Mouse (Mus musculus) midbrain, embryonic 16.5 days (tissue): ENCODE measurements around the gene Hist1h3b. TPM values are rescaled to one million over a fixed set of nuclear protein-coding genes. Genes with fewer than 3 reads are reported as not detected.

ENCODE experiments used
- ATAC-seq: fragments of 200-750 bp; cut with Nextera tagmentation; 2 replicates; pipeline ENCODE4 v1.8.0; 2017; ENCODE audit warnings: moderate TSS enrichment
- H3K27ac ChIP-seq: fragments of 300-500 bp; sonication (generic); 2 replicates; pipeline ENCODE4 v1.5.1; 2014; ENCODE audit warnings: mild to moderate bottlenecking, low read length, mixed read lengths
- H3K27me3 ChIP-seq: fragments of 300-500 bp; sonication (generic); 2 replicates; pipeline ENCODE4 v1.6.1; 2014; ENCODE audit warnings: low read depth, low read length, mixed read lengths; ENCODE audit not compliant: control insufficient read depth, insufficient read depth
- H3K36me3 ChIP-seq: fragments of 300-500 bp; sonication (generic); 2 replicates; pipeline ENCODE4 v1.6.1; 2014; ENCODE audit warnings: mild to moderate bottlenecking, low read length, moderate library complexity, mixed read lengths; ENCODE audit not compliant: control insufficient read depth, insufficient read depth
- H3K4me1 ChIP-seq: fragments of 300-500 bp; sonication (generic); 2 replicates; pipeline ENCODE4 v1.6.1; 2014; ENCODE audit warnings: mild to moderate bottlenecking, low read length, mixed read lengths; ENCODE audit not compliant: control insufficient read depth, insufficient read depth
- H3K4me2 ChIP-seq: fragments of 300-500 bp; sonication (generic); 2 replicates; pipeline ENCODE4 v1.6.1; 2014; ENCODE audit warnings: mild to moderate bottlenecking, low read length, mixed read lengths
- H3K4me3 ChIP-seq: fragments of 300-500 bp; sonication (generic); 2 replicates; pipeline ENCODE4 v1.5.1; 2014; ENCODE audit warnings: low read depth, mild to moderate bottlenecking, low read length, moderate library complexity, mixed read lengths
- H3K9ac ChIP-seq: fragments of 300-500 bp; sonication (generic); 2 replicates; pipeline ENCODE4 v1.6.1; 2014; ENCODE audit warnings: low read depth, low read length, mixed read lengths
- H3K9me3 ChIP-seq: fragments of 300-500 bp; sonication (generic); replicated peaks from 2 replicates; pipeline ENCODE4 v1.6.1; 2014; ENCODE audit warnings: mild to moderate bottlenecking, low read length, mixed read lengths; ENCODE audit not compliant: control insufficient read depth, poor library complexity, severe bottlenecking
- WGBS: fragments of 180-500 bp; shearing (Covaris S2); extraction: QIAGEN DNeasy Blood & Tissue Kit; methylation state at CpG from one replicate; pipeline ENCODE4 v1.1.7; 2014; 5-methylcytosine and 5-hydroxymethylcytosine counted together
- microRNA-seq: library from miRNA; unstranded; fragments of <30 nt; microRNA quantifications from one replicate; pipeline ENCODE4, GENCODE M21; 2017
- polyA plus RNA-seq: library from polyadenylated mRNA; unstranded; fragments of >200 nt; fragmentation: Nextera tagmentation; extraction: Ambion mirVana; gene quantifications from 2 replicates; pipeline ENCODE4 v1.2.1, GENCODE M21; 2015

The Hist1h3b gene
- polyA plus RNA-seq, 1 experiment from 2014 or later: 1.1 TPM

DNA sequence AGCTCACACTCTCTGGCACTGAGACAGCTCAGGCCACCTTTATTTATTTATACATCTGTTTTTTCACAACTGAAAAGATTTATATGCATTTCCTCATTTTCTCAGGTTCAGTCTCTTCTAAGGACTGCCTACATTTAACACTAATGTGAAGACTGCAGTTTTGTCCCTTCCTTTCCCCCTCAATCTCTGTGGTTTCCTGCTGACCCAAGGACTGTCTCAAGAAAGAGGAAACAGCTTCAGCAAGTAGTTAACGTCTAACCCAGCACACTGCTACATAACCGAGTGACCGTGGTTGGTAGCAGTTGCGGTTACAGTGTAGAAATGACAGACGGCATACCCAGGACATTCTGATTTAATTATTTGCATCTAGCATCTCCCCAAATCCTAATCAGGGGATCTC lies 47.3 kb downstream of the Hist1h3b start:
- H3K27me3 ChIP-seq: no peaks in the 10 kb centered on the region
- no peak overlapping the region for H3K4me3 ChIP-seq
- H3K4me2 ChIP-seq: no peak overlapping the region
- ATAC-seq: no peak
- H3K27ac ChIP-seq: no peak overlapping the region
- 90% methylated on average over 5 of the region's 5 CpGs for WGBS
- no peak overlapping the region for H3K9ac ChIP-seq
- H3K4me1 ChIP-seq: no peaks in the 10 kb centered on the region
- H3K36me3 ChIP-seq: no peaks in the 10 kb centered on the region
- H3K9me3 ChIP-seq: no peaks in the 10 kb centered on the region

Small RNAs within 50 kb of the gene (microRNA-seq; reads per million reads assigned to microRNA genes)
- gene Gm44314 (not detected), gene Gm44484 (not detected)

Other genes with a start within 250 kb of the Hist1h3b start
- 1.5 and 3.0 TPM in 2 replicates for gene Hist1h4h, start 221.2 kb upstream of the Hist1h3b start, polyA plus RNA-seq
- not detected in 2 replicates for gene Hist1h2af, start 218.4 kb upstream of the Hist1h3b start, polyA plus RNA-seq
- not detected in 2 replicates for gene Hist1h3g, start 216.8 kb upstream of the Hist1h3b start, polyA plus RNA-seq
- 0.27 TPM in 1 of 2 replicates, not detected in the other for gene Hist1h2bh, start 208.9 kb upstream of the Hist1h3b start, polyA plus RNA-seq
- gene Hist1h3f, start 208.2 kb upstream of the Hist1h3b start, polyA plus RNA-seq: not detected in 2 replicates
- gene Hist1h4f, start 200.6 kb upstream of the Hist1h3b start, polyA plus RNA-seq: not detected in 2 replicates
- 0.07 TPM in 1 of 2 replicates, not detected in the other for gene Hist1h1d, start 199.0 kb upstream of the Hist1h3b start, polyA plus RNA-seq
- gene Hist1h3e, start 189.9 kb upstream of the Hist1h3b start, polyA plus RNA-seq: 1.0 and 1.4 TPM in 2 replicates
- gene Hist1h2ae, start 181.0 kb upstream of the Hist1h3b start, polyA plus RNA-seq: 7.7 and 11.6 TPM in 2 replicates
- 0.36 and 0.86 TPM in 2 replicates for gene Hist1h2bg, start 180.9 kb upstream of the Hist1h3b start, polyA plus RNA-seq
- gene Hist1h2bf, start 178.1 kb upstream of the Hist1h3b start, polyA plus RNA-seq: not detected in 2 replicates
- not detected in 2 replicates for gene Hist1h2ad, start 177.9 kb upstream of the Hist1h3b start, polyA plus RNA-seq
- 0.53 and 0.60 TPM in 2 replicates for gene Hist1h3d, start 176.5 kb upstream of the Hist1h3b start, polyA plus RNA-seq
- gene Hist1h4d, start 170.7 kb upstream of the Hist1h3b start, polyA plus RNA-seq: 21.8 and 27.6 TPM in 2 replicates
- 1.0 and 1.4 TPM in 2 replicates for gene Hist1h2be, start 131.1 kb upstream of the Hist1h3b start, polyA plus RNA-seq
- 3.3 and 4.4 TPM in 2 replicates for gene Hist1h1e, start 129.7 kb upstream of the Hist1h3b start, polyA plus RNA-seq
- 0.23 and 0.32 TPM in 2 replicates for gene Hist1h2ac, start 68.3 kb upstream of the Hist1h3b start, polyA plus RNA-seq
- gene Hist1h2bc, start 68.1 kb upstream of the Hist1h3b start, polyA plus RNA-seq: 14.9 and 17.1 TPM in 2 replicates
- gene Hist1h1t, start 56.5 kb upstream of the Hist1h3b start, polyA plus RNA-seq: not detected in 2 replicates
- gene Hist1h4c, start 53.8 kb upstream of the Hist1h3b start, polyA plus RNA-seq: 1.8 and 3.2 TPM in 2 replicates
- gene Hfe, start 41.4 kb upstream of the Hist1h3b start, polyA plus RNA-seq: 2.8 and 3.8 TPM in 2 replicates
- 7.1 and 8.7 TPM in 2 replicates for gene Hist1h1c, start 13.5 kb upstream of the Hist1h3b start, polyA plus RNA-seq
- gene Hist1h3c, start 6.7 kb upstream of the Hist1h3b start, polyA plus RNA-seq: 0.76 TPM in 1 of 2 replicates, not detected in the other
- gene Hist1h2bb, start 5.5 kb upstream of the Hist1h3b start, polyA plus RNA-seq: not detected in 2 replicates
- 1.1 and 6.2 TPM in 2 replicates for gene Hist1h2ab, start 1.1 kb upstream of the Hist1h3b start, polyA plus RNA-seq
- gene Hist1h4b, start 4.7 kb downstream of the Hist1h3b start, polyA plus RNA-seq: 0.98 and 1.8 TPM in 2 replicates
- gene Hist1h4a, start 9.0 kb downstream of the Hist1h3b start, polyA plus RNA-seq: 0.47 and 0.72 TPM in 2 replicates
- gene Hist1h3a, start 10.1 kb downstream of the Hist1h3b start, polyA plus RNA-seq: 0.40 and 0.68 TPM in 2 replicates
- 0.30 TPM in 1 of 2 replicates, not detected in the other for gene Hist1h1a, start 11.4 kb downstream of the Hist1h3b start, polyA plus RNA-seq
- not detected in 2 replicates for gene Trim38, start 17.6 kb downstream of the Hist1h3b start, polyA plus RNA-seq
- gene Slc17a2, start 54.7 kb downstream of the Hist1h3b start, polyA plus RNA-seq: not detected in 2 replicates
- gene Slc17a3, start 87.2 kb downstream of the Hist1h3b start, polyA plus RNA-seq: not detected in 2 replicates
- not detected in 2 replicates for gene Slc17a1, start 115.5 kb downstream of the Hist1h3b start, polyA plus RNA-seq
- not detected in 2 replicates for gene Slc17a4, start 162.7 kb downstream of the Hist1h3b start, polyA plus RNA-seq
- not detected in 2 replicates for gene Hist1h2ba, start 181.9 kb downstream of the Hist1h3b start, polyA plus RNA-seq
- not detected in 2 replicates for gene Hist1h2aa, start 182.2 kb downstream of the Hist1h3b start, polyA plus RNA-seq
- gene Scgn, start 238.9 kb downstream of the Hist1h3b start, polyA plus RNA-seq: 1.3 and 2.6 TPM in 2 replicates